Mouse (Mus musculus) left cerebral cortex, postnatal 14 days (tissue): ENCODE measurements around the gene Masp1. TPM values are rescaled to one million over a fixed set of nuclear protein-coding genes. Genes with fewer than 3 reads are reported as not detected.

ENCODE experiments used
- DNase-seq, 2 experiments: peaks; one replicate each; pipeline ENCODE4 v3.0.0; 2021 to 2022; ENCODE audit warnings: low spot score in 2 of 2, mixed read lengths in 1 of 2
- intact Hi-C: fragments of 180-260 bp; cut with DNase I; formaldehyde crosslinking; loops from one replicate; pipeline ENCODE4 v1.15.1; 2025
- total RNA-seq, 2 experiments: library from RNA; stranded (reverse); gene quantifications; 2 replicates each; pipeline ENCODE4 v1.2.3; 2021

Masp1 gene
- total RNA-seq, 2 experiments from 2014 or later, result 14.5 to 17.3 TPM

- intact Hi-C loops, result no loop called here
- no peak for DNase-seq
These were observed 3.4 kb downstream of the Masp1 start for GRCm38 (mm10) chr16:23517230-23517629.

GRCm38 (mm10) chr16:23516606-23517005, 4.0 kb downstream of the Masp1 start:
- no peak for DNase-seq
- intact Hi-C loops, result no loop called here

GRCm38 (mm10) chr16:23515766-23516165, 4.8 kb downstream of the Masp1 start:
- intact Hi-C loops, result no loop called here
- peak; percentile 32 to 61 for DNase-seq

- intact Hi-C loops, result no loop called here
These were observed 7.2 kb downstream of the Masp1 start for GRCm38 (mm10) chr16:23513401-23513800.

GRCm38 (mm10) chr16:23511166-23511935, 9.3 kb downstream of the Masp1 start:
- intact Hi-C loops, result no loop called here

More at GRCm38 (mm10) chr16:23513401-23513800, 7.2 kb downstream of the Masp1 start:
- no peak for DNase-seq

GRCm38 (mm10) chr16:23505904-23506687, 14.5 kb downstream of the Masp1 start:
- peak; percentile 20 to 23 for DNase-seq
- intact Hi-C loops, result no loop called here

More at GRCm38 (mm10) chr16:23511166-23511935, 9.3 kb downstream of the Masp1 start:
- no peak for DNase-seq

- no peak for DNase-seq
- intact Hi-C loops, result no loop called here
These were observed 16.3 kb downstream of the Masp1 start for GRCm38 (mm10) chr16:23504320-23504744.

- intact Hi-C loops, result no loop called here
- DNase-seq, result no peak
These were observed 17.3 kb downstream of the Masp1 start for GRCm38 (mm10) chr16:23503351-23503750.

- no peak for DNase-seq
- intact Hi-C loops, result no loop called here
These were observed 18.1 kb downstream of the Masp1 start for GRCm38 (mm10) chr16:23502478-23502877.

GRCm38 (mm10) chr16:23501288-23501687, 19.3 kb downstream of the Masp1 start:
- intact Hi-C loops, result no loop called here
- no peak for DNase-seq

- intact Hi-C loops, result no loop called here
- DNase-seq, result no peak
These were observed 20.1 kb downstream of the Masp1 start for GRCm38 (mm10) chr16:23500558-23500957.

- no peak for DNase-seq
- intact Hi-C loops, result no loop called here
These were observed 21.9 kb downstream of the Masp1 start for GRCm38 (mm10) chr16:23498691-23499131.

- no peak for DNase-seq
These were observed 22.7 kb downstream of the Masp1 start for GRCm38 (mm10) chr16:23497881-23498280.

GRCm38 (mm10) chr16:23497440-23497839, 23.2 kb downstream of the Masp1 start:
- DNase-seq, result no peak
- intact Hi-C loops, result no loop called here

More at GRCm38 (mm10) chr16:23497881-23498280, 22.7 kb downstream of the Masp1 start:
- intact Hi-C loops, result no loop called here

- DNase-seq, result no peak
- intact Hi-C loops, result no loop called here
These were observed 24.2 kb downstream of the Masp1 start for GRCm38 (mm10) chr16:23496245-23496924.

- DNase-seq, result no peak
- intact Hi-C loops, result no loop called here
These were observed 27.8 kb downstream of the Masp1 start for GRCm38 (mm10) chr16:23492783-23493182.

GRCm38 (mm10) chr16:23483292-23483691, 37.3 kb downstream of the Masp1 start:
- no peak for DNase-seq
- intact Hi-C loops, result no loop called here

- no peak for DNase-seq
These were observed 37.8 kb downstream of the Masp1 start for GRCm38 (mm10) chr16:23482846-23483245.

GRCm38 (mm10) chr16:23482218-23482617, 38.4 kb downstream of the Masp1 start:
- intact Hi-C loops, result no loop called here
- DNase-seq, result no peak

More at GRCm38 (mm10) chr16:23482846-23483245, 37.8 kb downstream of the Masp1 start:
- intact Hi-C loops, result no loop called here
